Mouse (Mus musculus) lung, embryonic 14.5 days (tissue): ENCODE results near the gene Myt1l. TPM values are rescaled to one million over a fixed set of nuclear protein-coding genes. Genes with fewer than 3 reads are reported as not detected.

Source experiments
- ATAC-seq: fragments of 200-750 bp; cut with Nextera tagmentation; 2 replicates; pipeline ENCODE4 v1.8.0; 2017; ENCODE audit warnings: mild to moderate bottlenecking, moderate TSS enrichment, moderate library complexity; ENCODE audit not compliant: insufficient read depth
- DNase-seq: peaks from one replicate; pipeline ENCODE4 v3.0.0-alpha.2; 2015
- H3K27ac ChIP-seq: fragments of 300-500 bp; sonication (generic); 2 replicates; pipeline ENCODE4 v1.5.1; 2014; ENCODE audit warnings: low read depth, mild to moderate bottlenecking, moderate library complexity
- H3K27me3 ChIP-seq: fragments of 300-500 bp; sonication (generic); 2 replicates; pipeline ENCODE4 v1.6.1; 2014; ENCODE audit warnings: low read length, control low read depth; ENCODE audit not compliant: insufficient read depth
- H3K36me3 ChIP-seq: fragments of 300-500 bp; sonication (generic); 2 replicates; pipeline ENCODE4 v1.6.1; 2014; ENCODE audit warnings: control low read depth; ENCODE audit not compliant: insufficient read depth
- H3K4me1 ChIP-seq: fragments of 300-500 bp; sonication (generic); 2 replicates; pipeline ENCODE4 v1.6.1; 2014; ENCODE audit warnings: antibody characterized with exemption, control low read depth; ENCODE audit not compliant: insufficient read depth
- H3K4me2 ChIP-seq: fragments of 300-500 bp; sonication (generic); 2 replicates; pipeline ENCODE4 v1.6.1; 2014; ENCODE audit warnings: mild to moderate bottlenecking
- H3K4me3 ChIP-seq: fragments of 300-500 bp; sonication (generic); 2 replicates; pipeline ENCODE4 v1.5.1; 2014; ENCODE audit warnings: low read depth, low read length
- H3K9ac ChIP-seq: fragments of 300-500 bp; sonication (generic); 2 replicates; pipeline ENCODE4 v1.6.1; 2014
- H3K9me3 ChIP-seq: fragments of 300-500 bp; sonication (generic); 2 replicates; pipeline ENCODE4 v1.6.1; 2016; ENCODE audit warnings: low read depth, low read length, control low read depth
- CTCF ChIP-seq: IDR thresholded peaks from 2 replicates; pipeline ENCODE4 v1.5.1; 2016; ENCODE audit warnings: antibody characterized with exemption, low read depth
- WGBS: fragments of 180-500 bp; shearing (Covaris S2); extraction: QIAGEN DNeasy Blood & Tissue Kit; methylation state at CpG from one replicate; pipeline ENCODE4 v1.1.7; 2014; 5-methylcytosine and 5-hydroxymethylcytosine counted together
- polyA plus RNA-seq: library from polyadenylated mRNA; unstranded; fragments of >200 nt; fragmentation: Nextera tagmentation; extraction: Ambion mirVana; gene quantifications from 2 replicates; pipeline ENCODE4 v1.2.1, GENCODE M21; 2014

Myt1l gene
- polyA plus RNA-seq, 1 experiment from 2014 or later = not detected

- DNase-seq (peak; percentile 63), ATAC-seq (no peak)
- no peaks in the 10 kb centered on the region for H3K9me3 ChIP-seq
- H3K4me3 ChIP-seq = peak overlapping the region; percentile 75
- peak overlapping the region; percentile 93 for H3K27ac ChIP-seq
- 5% methylated on average over 8 of the region's 8 CpGs for WGBS
- TF ChIP-seq CTCF = no peak
- H3K9ac ChIP-seq = peak overlapping the region; percentile 89
- H3K4me1 ChIP-seq = peaks cover 19% of the 10 kb centered on the region
- H3K27me3 ChIP-seq = no peaks in the 10 kb centered on the region
- 0 out of 2 replicates have a peak, but pooled peaks cover 6% of the 10 kb centered on the region for H3K36me3 ChIP-seq
- peak overlapping the region; percentile 83 for H3K4me2 ChIP-seq
These were observed 411.1 kb downstream of the Myt1l start for GRCm38 (mm10) chr12:29939261-29939671.

GRCm38 (mm10) chr12:29942435-29942834 lies 414.3 kb downstream of the Myt1l start:
- Histone ChIP-seq H3K9ac (no peak overlapping the region), H3K4me3 (no peak overlapping the region), H3K9me3 (no peaks in the 10 kb centered on the region), H3K27ac (no peak overlapping the region), H3K4me2 (no peak overlapping the region), H3K27me3 (no peaks in the 10 kb centered on the region), H3K4me1 (peaks cover 28% of the 10 kb centered on the region), H3K36me3 (0 out of 2 replicates have a peak, but pooled peaks cover 6% of the 10 kb centered on the region)
- WGBS = 73% methylated on average over 2 of the region's 2 CpGs
- no peak for DNase-seq
- no peak for TF ChIP-seq CTCF
- ATAC-seq = no peak

GRCm38 (mm10) chr12:29944650-29945049 lies 416.5 kb downstream of the Myt1l start:
- H3K4me1 ChIP-seq = peaks cover 22% of the 10 kb centered on the region
- DNase-seq = no peak
- H3K4me3 ChIP-seq = no peak overlapping the region
- ATAC-seq = no peak
- no peak for TF ChIP-seq CTCF
- H3K27ac ChIP-seq = no peak overlapping the region
- no peak overlapping the region for H3K9ac ChIP-seq
- 0 out of 2 replicates have a peak, but pooled peaks cover 14% of the 10 kb centered on the region for H3K36me3 ChIP-seq
- no peak overlapping the region for H3K4me2 ChIP-seq
- no peaks in the 10 kb centered on the region for H3K27me3 ChIP-seq
- H3K9me3 ChIP-seq = no peaks in the 10 kb centered on the region
- 61% methylated on average over 3 of the region's 3 CpGs for WGBS

GRCm38 (mm10) chr12:29945182-29945743 lies 417.1 kb downstream of the Myt1l start:
- WGBS = 43% methylated on average over 6 of the region's 6 CpGs
- H3K36me3 ChIP-seq = 0 out of 2 replicates have a peak, but pooled peaks cover 14% of the 10 kb centered on the region
- H3K4me2 ChIP-seq = no peak overlapping the region
- no peak overlapping the region for H3K4me3 ChIP-seq
- H3K9me3 ChIP-seq = no peaks in the 10 kb centered on the region
- H3K9ac ChIP-seq = no peak overlapping the region
- ATAC-seq (no peak), DNase-seq (no peak)
- H3K4me1 ChIP-seq = peaks cover 20% of the 10 kb centered on the region
- no peak overlapping the region for H3K27ac ChIP-seq
- TF ChIP-seq CTCF = no peak
- no peaks in the 10 kb centered on the region for H3K27me3 ChIP-seq

- no peak for TF ChIP-seq CTCF
- Histone ChIP-seq H3K36me3 (0 out of 2 replicates have a peak, but pooled peaks cover 7% of the 10 kb centered on the region), H3K4me2 (no peak overlapping the region), H3K4me3 (no peak overlapping the region), H3K27me3 (no peaks in the 10 kb centered on the region), H3K9me3 (no peaks in the 10 kb centered on the region), H3K4me1 (peaks cover 33% of the 10 kb centered on the region), H3K9ac (no peak overlapping the region), H3K27ac (peak overlapping the region; percentile 69)
- ATAC-seq = no peak
- WGBS = 54% methylated on average over 6 of the region's 6 CpGs
- peak; percentile 45 for DNase-seq
These were observed 422.9 kb downstream of the Myt1l start for GRCm38 (mm10) chr12:29951043-29951442.

- WGBS = 78% methylated on average over 5 of the region's 5 CpGs
- no peak overlapping the region for H3K4me2 ChIP-seq
- TF ChIP-seq CTCF = no peak
- H3K9ac ChIP-seq = no peak overlapping the region
- H3K36me3 ChIP-seq = 0 out of 2 replicates have a peak, but pooled peaks cover 7% of the 10 kb centered on the region
- H3K4me1 ChIP-seq = peaks cover 30% of the 10 kb centered on the region
- ATAC-seq (no peak), DNase-seq (no peak)
- H3K4me3 ChIP-seq = no peak overlapping the region
- H3K9me3 ChIP-seq = no peaks in the 10 kb centered on the region
- H3K27ac ChIP-seq = peak overlapping the region; percentile 42
- H3K27me3 ChIP-seq = no peaks in the 10 kb centered on the region
These were observed 423.3 kb downstream of the Myt1l start for GRCm38 (mm10) chr12:29951485-29951884.

GRCm38 (mm10) chr12:29952102-29952501 lies 423.9 kb downstream of the Myt1l start:
- 0 out of 2 replicates have a peak, but pooled peaks cover 7% of the 10 kb centered on the region for H3K36me3 ChIP-seq
- peak overlapping the region; percentile 42 for H3K27ac ChIP-seq
- no peaks in the 10 kb centered on the region for H3K27me3 ChIP-seq
- peak; percentile 55; the same call in 1 of the 2 replicates for ATAC-seq
- no peak overlapping the region for H3K9ac ChIP-seq
- H3K4me3 ChIP-seq = no peak overlapping the region
- DNase-seq = peak; percentile 71
- TF ChIP-seq CTCF = no peak
- peaks cover 30% of the 10 kb centered on the region for H3K4me1 ChIP-seq
- whole genome bisulfite sequencing = 37% methylated on average over 6 of the region's 6 CpGs
- no peaks in the 10 kb centered on the region for H3K9me3 ChIP-seq
- no peak overlapping the region for H3K4me2 ChIP-seq
